Mouse (Mus musculus) urinary bladder, adult 18-20 months (tissue): ENCODE results near the gene Atp5mpl.
"Not testable (repeated sequence)": the region's sequence is repeated elsewhere in the genome, so short reads cannot be mapped to it uniquely, and the experiment has no call there.

Source experiments
- DNase-seq, 2 experiments: peaks; one replicate each; pipeline ENCODE4 v3.0.0; 2022; ENCODE audit warnings: low spot score in 2 of 2, mixed read lengths in 2 of 2

Atp5mpl gene

DNA sequence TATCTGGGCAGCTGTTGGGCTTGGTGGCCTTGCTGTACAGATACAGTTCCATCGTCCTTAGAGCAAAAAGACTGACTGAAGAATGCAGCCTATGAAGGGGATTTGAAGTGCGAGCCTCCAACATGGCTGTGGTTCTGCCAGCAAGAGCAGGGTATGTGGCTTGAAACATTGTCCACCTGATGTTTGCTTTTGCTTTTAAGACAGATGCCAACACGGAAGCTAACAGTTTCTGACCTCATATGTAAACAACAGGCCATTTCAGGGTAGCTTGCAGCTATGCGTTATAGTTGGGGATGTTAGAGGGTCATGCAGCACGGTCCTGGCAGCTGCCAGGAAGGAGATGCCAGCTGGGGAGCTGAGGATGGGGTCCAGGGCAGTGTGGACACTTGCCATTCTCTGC, 16.3 kb downstream of the Atp5mpl start:
- no peak for DNase-seq

DNA sequence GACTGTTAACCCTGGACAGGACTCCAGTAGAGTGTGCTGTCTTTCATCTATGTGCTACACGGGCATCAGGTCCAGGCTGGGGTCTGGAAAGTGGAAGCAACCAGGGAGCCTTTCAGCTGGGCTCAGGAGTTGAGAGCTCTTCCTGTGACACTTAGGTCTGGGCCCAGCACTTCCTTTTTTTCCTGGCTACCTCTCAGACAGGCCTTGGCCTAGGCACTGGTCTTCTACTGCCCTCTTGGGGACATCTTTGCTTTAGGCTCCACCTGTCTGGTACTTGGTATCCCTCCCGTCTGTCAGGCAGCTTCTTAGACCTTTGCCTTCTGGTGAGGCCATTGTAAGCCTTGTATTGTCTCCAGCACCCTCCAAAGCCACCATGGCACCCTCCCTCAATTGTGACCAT, 20.1 kb downstream of the Atp5mpl start:
- DNase-seq, result peak in 1 of 2 experiments; percentile 40

DNA sequence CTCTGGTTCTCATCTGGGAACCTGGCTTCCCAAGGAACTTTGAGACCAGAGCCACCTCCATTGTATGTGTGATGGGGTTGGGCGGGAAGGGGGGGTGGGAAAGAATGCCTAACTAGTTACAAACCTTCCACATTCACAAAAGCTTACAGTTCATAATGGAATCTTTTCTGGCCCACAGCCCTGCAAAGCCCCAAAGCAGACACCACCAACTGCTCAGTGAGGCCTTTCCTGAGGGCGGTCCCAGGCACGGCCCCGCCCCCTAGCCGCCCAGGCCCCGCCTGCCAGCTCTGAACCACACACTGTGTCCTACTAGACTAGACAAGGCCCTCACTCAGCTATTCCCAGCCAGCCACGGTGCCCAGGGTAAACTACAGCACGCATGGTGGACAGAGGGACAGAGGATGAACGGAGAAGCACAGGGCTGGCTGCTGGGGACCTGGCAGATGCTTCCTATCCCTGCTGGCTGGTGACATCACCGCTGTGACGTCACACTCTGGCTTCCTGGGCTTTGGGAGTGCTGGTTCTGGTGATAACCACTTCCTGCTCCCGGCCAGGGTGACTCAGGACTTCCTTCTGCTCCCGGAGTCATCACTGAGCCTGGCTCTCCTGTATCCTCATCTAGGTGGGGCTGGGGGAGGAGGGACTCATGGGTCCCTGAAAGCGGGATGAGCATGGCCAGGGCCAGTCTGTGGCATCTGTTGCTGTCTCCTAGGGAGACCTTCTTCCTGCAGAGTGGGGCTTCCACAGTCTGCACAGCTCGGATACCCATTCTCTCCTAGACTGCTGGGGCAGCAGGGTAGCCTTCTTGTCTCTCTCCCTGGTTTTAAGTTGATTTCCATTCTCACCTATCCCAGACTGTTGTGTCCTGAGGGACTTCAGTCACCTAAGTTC, 20.8 kb downstream of the Atp5mpl start:
- DNase-seq, result not testable (repeated sequence)

DNA sequence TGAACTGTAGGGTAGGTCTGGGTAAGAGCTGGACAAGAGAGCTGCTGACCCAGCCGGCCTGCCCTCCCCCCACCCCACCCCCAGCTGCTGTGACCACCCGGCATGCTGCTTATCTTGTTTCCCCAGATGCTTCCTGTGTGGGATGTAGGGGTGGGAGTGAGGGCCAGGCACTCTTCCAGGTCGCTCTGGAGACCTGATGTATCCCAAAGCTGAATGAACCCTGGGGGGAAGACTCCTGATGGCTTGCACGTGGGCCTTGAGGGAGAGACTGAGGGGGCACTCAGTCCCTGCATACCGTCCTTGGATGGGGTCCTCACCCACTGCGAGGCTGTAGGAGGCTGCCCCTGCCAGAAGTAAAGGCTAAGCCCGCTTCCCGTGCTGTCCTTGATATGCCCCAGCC, 21.7 kb downstream of the Atp5mpl start:
- DNase-seq, result no peak

DNA sequence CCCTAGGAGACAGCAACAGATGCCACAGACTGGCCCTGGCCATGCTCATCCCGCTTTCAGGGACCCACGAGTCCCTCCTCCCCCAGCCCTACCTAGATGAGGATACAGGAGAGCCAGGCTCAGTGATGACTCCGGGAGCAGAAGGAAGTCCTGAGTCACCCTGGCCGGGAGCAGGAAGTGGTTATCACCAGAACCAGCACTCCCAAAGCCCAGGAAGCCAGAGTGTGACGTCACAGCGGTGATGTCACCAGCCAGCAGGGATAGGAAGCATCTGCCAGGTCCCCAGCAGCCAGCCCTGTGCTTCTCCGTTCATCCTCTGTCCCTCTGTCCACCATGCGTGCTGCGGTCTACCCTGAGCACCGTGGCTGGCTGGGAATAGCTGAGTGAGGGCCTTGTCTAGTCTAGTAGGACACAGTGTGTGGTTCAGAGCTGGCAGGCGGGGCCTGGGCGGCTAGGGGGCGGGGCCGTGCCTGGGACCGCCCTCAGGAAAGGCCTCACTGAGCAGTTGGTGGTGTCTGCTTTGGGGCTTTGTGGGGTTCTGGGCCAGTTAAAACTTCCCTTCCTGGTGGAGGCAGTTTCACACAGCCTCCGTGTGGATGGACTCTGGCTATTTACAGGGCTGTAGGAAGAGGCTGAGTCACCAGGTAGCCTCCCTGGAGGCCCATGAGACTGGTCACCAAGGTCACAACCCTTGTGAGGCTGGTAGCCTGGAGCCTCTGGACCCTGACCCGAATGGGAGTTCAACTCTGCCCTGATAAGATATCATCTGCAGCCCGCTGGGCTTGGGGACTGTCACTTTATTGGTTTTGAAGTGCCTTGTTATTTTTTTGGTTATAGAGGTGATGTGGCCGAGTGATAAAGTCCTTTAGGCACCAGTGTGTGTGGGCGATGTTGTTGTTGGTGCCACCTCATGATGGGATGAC, 22.5 kb downstream of the Atp5mpl start:
- not testable (repeated sequence) for DNase-seq

DNA sequence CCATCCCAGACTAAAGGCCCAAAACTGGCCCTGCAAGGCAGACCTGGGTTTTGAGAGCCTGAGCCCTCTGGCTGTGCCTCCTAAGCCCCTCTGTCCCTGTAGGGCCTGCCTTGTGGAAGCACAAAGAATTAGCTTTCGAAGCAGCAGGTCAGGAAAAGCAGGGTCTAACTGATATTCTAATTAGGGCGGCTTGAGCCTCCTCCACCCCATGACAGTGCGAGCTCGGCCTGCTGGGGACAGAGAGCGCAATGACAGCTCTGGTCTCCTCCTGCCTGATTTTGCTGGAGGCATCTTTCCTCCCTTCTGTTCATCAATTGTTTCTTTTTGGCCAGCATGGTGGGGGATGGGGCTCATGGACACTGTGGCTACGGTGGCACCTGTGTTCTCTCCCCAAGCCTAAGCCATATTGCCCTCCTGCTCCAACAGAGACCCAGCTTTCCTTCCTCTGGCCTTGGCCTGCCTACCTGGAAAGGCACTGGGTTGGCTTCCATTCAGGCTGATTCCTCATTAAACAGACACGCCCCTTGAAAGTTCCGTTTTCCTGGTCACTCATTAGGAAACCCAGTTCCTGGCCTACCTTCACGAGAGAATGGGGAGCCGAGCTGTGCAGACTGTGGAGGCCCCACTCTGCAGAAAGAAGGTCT, 23.2 kb downstream of the Atp5mpl start:
- DNase-seq, result no peak

DNA sequence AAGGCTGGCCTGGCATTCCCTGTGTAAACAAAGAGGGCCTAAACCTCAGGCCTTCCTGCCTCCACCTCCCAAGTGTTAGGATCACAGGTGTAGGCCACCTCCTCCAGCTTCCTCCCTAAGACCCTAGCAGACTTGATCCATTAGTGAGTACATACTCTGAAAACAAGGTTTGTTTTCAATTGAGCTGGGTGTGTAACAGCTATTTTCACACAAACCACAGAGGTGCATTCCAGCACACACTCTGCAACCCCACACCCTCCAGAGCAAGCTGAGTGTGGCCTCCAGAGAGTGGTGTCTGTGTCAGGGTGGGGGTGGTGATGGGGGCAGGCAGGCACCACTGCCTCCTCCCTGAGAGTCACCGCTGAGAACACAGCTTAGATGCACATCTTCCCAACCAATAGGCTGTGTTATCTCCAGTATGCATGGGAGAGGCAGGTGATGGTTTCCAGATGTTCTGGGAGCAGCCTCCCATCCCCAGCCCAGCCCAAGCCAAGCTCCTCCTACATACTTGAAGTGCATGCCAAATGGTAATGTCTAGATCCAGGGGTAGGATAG, 28.1 kb downstream of the Atp5mpl start:
- no peak for DNase-seq

DNA sequence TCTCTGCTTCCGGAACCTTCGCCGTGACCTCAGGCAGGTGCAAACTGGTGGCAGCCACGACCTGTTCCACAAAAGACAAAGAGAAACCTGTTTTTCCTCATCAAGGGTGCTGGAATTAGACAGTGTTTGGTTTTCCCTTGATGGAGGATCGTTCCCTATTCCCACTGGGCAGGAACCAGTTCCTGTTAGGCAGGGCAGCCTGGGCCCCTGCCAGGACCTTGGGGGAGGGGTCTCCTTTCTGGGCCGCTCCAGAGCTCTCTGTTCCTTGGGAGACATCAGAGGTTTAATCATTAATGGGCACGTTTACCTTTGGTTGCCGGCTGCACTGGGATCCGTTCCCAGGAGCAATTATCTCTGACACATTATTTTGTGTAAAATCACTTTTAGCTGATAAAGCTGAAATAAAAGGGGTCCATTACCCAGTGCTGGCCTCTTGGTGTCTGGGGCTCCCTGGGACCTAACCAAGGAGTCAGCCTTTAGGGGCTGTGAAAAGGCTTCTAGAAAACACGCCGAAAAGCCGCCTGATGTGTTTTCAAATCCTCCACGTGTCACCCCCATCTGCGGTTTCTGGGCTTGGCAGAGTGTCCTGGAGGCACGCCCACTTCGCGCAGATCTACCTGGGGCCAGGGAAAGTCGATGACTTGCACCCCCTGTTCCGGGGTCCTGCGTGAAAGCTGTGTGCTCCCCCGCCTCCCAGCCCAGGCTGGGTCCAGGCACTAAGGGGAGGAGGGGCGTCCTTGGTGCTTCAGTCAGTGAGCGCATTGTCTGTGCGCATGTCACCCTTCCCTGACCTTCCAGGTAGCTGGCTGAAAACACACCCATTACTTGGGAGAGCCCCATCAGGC, 29.8 kb downstream of the Atp5mpl start:
- peak; percentile 51 to 54 for DNase-seq

DNA sequence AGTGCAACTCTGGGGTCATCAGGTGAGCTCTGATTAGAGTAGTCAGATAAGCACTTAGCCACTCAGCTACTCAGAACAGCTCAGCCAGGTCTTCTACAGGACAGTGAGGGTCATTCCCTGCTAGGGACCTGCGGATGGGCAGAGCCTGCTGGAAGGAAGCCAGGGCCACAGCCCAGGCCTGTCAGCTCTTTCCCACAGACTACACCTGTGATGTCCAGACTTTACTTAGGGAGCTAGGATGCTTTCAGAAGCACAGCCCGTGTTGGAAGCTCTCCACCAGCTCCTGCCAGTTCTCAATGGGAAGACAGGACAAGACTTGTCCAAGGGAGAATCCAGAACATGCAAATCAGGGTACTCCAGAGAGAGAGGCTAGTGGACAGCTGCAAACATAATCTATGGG, 32.8 kb downstream of the Atp5mpl start:
- no peak for DNase-seq

DNA sequence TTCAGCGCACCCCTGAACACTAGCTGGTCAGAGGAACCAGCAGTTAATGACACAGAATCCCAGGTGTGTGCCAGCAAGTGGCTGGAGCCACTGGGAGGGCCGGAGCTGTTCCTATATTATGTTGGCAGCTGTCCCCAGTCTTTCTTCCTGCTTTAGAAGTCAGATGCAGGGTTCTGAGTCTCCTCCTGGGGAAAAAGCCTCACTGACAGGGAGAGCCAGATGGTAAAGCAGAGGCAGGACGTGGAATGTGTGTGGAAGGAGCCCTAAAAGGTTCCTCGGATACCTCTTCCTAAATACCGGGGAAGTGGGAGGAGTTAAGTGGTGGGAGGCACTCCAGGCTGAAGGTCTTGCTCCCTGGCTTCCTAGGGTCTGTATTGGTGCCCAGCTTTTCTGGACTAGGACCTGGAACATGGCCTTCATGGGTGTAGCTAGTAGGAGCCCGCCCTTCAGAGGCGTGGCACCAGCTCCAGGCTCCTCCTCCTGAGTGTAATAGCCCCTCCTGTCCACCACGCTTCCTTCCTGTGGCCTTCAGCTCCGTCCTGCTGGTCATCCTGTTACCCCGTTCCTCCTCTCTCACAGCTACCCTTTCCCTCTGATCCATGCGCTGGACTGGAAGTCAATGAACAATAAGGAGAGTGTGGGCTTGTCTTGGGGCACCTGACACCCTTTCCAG, 33.6 kb downstream of the Atp5mpl start:
- no peak for DNase-seq

DNA sequence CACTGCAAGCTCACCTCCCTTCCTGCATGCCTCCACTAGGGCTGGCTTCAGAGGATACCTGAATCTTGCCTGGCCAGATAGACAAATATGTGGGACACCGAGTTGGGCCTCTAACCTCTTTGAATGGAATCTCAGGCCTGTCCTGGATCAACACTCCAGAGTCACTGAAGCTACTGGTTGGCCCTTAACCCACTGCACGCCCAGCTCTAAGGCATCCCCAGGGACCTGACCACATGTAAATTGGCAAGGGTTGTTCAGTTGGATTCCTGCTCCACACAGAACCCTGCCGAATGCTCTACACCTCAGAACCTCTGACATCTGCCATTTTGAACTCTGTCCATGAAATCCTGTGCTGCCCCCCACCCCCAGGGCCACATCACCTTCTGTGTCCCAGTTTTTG, 34.3 kb downstream of the Atp5mpl start:
- DNase-seq, result no peak

DNA sequence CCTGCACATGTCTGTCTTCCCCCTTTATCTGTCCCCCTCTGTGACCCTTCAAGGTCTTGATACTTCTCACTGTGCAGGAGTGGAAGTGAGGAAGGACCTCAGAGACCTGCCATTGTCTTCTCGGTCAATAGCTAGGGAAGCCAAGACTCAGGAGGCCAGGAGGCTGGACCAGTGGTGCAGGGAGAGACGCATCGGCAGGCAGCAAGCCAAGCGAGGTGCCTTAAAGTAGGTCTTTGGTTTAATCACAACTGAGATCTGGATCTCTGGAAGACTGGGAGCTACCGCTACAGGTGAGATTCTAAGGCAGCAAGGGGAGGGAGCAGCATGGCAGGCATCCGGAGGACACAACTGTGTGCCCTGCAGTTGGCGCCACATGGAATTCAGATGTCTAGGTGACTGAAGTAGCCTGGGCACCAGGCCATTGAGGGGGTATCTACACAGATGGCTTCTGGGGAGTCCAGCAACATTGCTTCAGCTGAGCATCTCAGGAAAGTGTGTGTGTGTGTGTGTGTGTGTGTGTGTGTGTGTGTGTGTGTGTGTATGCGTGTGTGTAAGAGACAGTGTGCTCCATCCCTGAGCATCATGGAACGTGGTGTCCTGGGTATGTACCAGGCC, 35.3 kb downstream of the Atp5mpl start:
- no peak for DNase-seq

DNA sequence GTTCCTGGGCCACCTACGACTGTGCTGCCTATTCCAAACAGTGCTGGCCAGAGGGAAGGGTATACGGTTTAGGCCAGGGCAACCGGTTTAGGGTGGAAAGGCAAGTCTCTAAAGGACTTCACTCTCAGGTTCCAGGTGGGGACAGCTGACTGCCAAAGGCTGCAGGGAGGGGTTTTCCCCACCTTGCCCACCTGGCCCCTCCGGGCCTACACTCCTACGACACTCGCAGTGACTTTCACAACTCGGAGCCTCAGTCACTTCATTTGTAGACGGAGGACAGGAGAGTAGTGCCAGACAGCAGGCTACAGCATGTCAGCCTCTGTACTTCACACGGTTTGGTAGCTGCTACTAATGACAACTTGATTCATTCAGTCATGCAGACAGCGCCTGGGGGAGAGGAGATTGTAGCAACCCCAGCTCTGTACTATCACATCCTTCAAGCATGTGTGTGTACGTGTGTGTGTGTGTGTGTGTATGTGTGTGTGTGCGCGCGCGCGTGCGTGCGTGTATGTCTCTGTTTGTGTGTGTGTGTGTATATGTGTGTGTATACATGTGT, 38.3 kb downstream of the Atp5mpl start:
- DNase-seq, result no peak

DNA sequence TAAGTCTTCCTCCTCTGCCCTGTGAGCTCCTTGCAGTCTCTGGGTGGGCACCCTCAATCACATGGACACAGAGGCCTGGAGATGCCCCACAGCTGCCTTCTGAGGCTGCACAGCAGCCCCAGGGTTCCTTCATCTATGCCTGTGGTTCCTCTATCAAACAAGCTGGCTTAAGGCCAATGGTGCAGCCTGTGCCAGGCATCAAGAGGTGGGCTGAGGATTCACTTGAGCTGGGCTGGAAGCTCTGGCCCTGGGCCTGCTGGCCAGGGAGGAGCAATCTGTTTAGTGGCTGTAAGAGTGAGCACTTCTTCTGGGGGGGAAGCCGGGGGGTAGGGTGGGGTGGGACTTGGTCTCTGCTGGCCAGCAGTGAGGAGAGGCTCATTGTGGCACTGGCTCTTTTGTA, 39.4 kb downstream of the Atp5mpl start:
- DNase-seq, result no peak

DNA sequence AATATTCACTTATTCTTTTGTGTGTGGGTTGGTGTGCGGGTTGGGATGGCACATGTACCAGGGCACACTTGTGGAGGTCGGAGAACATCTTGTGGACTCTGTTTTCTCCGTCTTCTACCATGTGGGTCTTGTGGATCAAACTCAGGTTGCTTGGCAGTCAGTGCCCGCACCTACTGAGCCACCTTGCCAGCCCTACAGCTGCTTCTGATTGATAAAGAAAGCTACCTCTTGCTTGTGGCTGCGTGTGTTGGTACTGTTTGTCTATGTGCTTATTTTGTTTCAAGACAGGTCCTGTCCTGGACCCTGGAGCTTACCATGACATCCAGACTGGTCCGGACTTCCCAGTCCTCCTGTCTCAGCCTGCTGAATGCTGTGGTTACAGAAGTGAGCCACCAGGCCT, 43.7 kb downstream of the Atp5mpl start:
- no peak for DNase-seq

DNA sequence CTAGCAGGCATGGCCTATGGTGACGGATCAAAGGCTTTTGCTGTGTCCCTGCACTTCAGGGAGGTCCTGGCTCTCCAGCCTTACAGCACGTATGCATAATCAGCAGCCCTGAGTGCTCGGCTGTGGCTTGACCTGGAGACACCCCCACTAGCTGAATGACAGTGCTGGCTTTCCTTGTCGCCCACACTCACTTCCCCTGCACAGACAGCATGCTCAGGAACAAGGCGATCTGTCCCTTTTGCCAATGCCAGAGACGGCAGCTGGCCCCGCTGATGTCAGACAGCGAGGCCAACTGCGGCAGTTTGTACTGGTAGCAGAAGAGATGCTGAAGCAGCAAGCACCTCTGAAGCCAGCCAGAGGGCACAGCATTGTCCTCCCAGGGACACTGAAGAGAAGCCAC, 46.7 kb downstream of the Atp5mpl start:
- no peak for DNase-seq

DNA sequence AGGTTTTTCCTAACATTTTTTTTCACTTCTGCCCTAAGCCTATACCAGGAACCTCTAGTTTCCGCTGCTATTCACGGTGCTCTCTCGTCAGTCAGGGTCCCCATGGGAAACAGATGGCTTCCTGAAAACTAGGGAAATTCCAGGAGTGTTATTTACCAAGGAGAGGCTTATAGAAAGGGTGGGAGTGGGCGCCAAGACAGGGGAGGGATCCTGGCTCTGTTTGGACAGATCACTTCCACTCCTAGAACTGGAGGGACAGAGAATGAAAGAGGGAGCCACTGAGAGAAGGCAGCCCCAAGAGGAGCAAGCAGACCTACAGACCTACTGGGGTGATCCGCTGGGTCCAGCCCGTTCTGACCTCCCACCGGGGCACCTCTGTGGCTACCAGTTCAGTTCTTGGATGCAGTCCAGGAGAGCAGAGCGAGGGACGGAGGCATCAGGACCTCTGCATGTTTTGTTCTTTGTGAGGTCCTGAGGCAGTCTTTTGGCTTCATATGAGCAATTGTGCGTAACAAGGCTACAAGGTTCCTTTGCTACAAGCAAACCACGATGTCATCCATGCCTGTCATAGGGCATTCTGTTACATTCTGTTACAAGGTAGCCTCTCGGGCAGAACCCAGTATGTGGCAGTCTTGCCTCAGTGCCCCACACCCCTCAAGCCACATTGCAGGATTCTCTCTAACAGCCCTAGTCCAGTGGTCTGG, 50.1 kb downstream of the Atp5mpl start:
- DNase-seq, result no peak

DNA sequence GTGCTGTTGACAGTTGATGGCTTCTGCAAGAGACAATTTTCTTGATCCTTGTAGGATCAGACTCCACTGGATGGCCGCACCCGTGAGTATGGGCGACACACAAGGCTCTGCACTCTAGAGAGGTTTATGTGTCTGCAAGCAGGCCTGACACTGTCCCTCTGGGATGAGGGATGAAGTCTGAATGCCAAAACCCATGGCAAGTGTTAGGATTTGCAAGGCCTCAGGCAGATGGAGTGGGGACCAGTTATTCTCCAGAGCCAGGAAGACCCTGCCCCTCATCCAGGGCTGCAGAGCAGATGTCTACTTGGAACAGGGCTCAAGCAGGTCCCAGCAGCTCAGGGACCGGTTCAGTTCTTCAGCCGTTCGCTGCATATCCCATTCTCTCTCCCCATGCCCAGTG, 51.0 kb downstream of the Atp5mpl start:
- no peak for DNase-seq

DNA sequence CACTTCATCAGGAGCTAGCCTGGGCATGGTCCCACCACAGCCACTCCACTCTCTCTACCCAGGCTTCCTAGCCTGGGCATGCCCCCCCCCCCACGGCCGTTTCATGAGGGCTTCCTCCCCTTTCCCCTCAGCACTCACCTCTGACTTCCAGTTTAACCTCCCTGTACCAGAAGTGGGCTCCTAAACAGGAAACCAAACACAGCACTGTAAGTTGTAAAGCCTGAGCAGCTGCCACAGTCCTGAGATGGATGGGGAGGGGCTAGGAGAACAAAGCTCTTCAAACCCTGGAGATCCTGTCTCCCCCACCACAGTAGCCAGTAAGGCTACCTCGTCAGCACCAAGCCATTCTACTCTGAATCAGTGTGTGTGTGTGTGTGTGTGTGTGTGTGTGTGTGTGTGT, 52.7 kb downstream of the Atp5mpl start:
- no peak for DNase-seq
